Mouse (Mus musculus) heart, postnatal 0 days (tissue): ENCODE data around the gene 1700014D04Rik.

Experiments used
- CTCF ChIP-seq: IDR thresholded peaks from 2 replicates; pipeline ENCODE4 v1.5.1; 2016; ENCODE audit warnings: antibody characterized with exemption, control low read depth, low read depth
- EP300 ChIP-seq: IDR thresholded peaks from 2 replicates; pipeline ENCODE4 v1.6.1; 2016; ENCODE audit warnings: antibody characterized with exemption, low read depth

GRCm38 (mm10) chr13:59769296-59770163 lies 23.0 kb upstream of the 1700014D04Rik start, which contains the start of gene Isca1:
- TF ChIP-seq CTCF (no peak), EP300 (no peak)
